Mouse (Mus musculus): ENCODE results near the gene Auh. TPM values are rescaled to one million over a fixed set of nuclear protein-coding genes. Genes with fewer than 3 reads are reported as not detected.

Gene Auh
- polyA plus RNA-seq, 1 experiment = 26.8 TPM

- no peak overlapping the region for H3K4me3 ChIP-seq (ENCODE audit: insufficient read depth, low read length)
- H3K27ac ChIP-seq (ENCODE audit: insufficient read depth, low read length) = no peak overlapping the region
- H3K4me1 ChIP-seq (ENCODE audit: control insufficient read depth, insufficient read depth, low read length) = no peaks in the 10 kb centered on the region
- TF ChIP-seq POLR2A (IDR thresholded peaks at IDR 0.05; ENCODE audit: low read depth, low read length) (no peak), CTCF (IDR thresholded peaks at IDR 0.05; ENCODE audit: borderline replicate concordance, insufficient read depth, low read length) (no peak)
Measured at GRCm38 (mm10) chr13:52853536-52853935, 75.9 kb downstream of the Auh start.

GRCm38 (mm10) chr13:52851886-52852285 is 77.6 kb downstream of the Auh start:
- TF ChIP-seq CTCF (IDR thresholded peaks at IDR 0.05; ENCODE audit: borderline replicate concordance, insufficient read depth, low read length) = no peak
- H3K27ac ChIP-seq (ENCODE audit: insufficient read depth, low read length) = no peak overlapping the region
- H3K4me3 ChIP-seq (ENCODE audit: insufficient read depth, low read length) = no peak overlapping the region
- H3K4me1 ChIP-seq (ENCODE audit: control insufficient read depth, insufficient read depth, low read length) = peaks cover 4% of the 10 kb centered on the region

GRCm38 (mm10) chr13:52850024-52850723 is 79.3 kb downstream of the Auh start:
- Histone ChIP-seq H3K4me1 (ENCODE audit: control insufficient read depth, insufficient read depth, low read length) (peaks cover 4% of the 10 kb centered on the region), H3K4me3 (ENCODE audit: insufficient read depth, low read length) (no peak overlapping the region), H3K27ac (ENCODE audit: insufficient read depth, low read length) (no peak overlapping the region)
- peak; percentile 60; the same call in 1 of the 2 replicates for TF ChIP-seq CTCF (IDR thresholded peaks at IDR 0.05; ENCODE audit: borderline replicate concordance, insufficient read depth, low read length)
- TF ChIP-seq POLR2A (IDR thresholded peaks at IDR 0.05; ENCODE audit: low read depth, low read length) = no peak

GRCm38 (mm10) chr13:52849394-52849801 is 80.1 kb downstream of the Auh start:
- TF ChIP-seq CTCF (IDR thresholded peaks at IDR 0.05; ENCODE audit: borderline replicate concordance, insufficient read depth, low read length) (no peak), POLR2A (IDR thresholded peaks at IDR 0.05; ENCODE audit: low read depth, low read length) (no peak)
- H3K4me1 ChIP-seq (ENCODE audit: control insufficient read depth, insufficient read depth, low read length) = peaks cover 4% of the 10 kb centered on the region
- no peak overlapping the region for H3K4me3 ChIP-seq (ENCODE audit: insufficient read depth, low read length)
- no peak overlapping the region for H3K27ac ChIP-seq (ENCODE audit: insufficient read depth, low read length)

- Histone ChIP-seq H3K27ac (ENCODE audit: insufficient read depth, low read length) (peak overlapping the region; percentile 7), H3K4me1 (ENCODE audit: control insufficient read depth, insufficient read depth, low read length) (peaks cover 4% of the 10 kb centered on the region), H3K4me3 (ENCODE audit: insufficient read depth, low read length) (no peak overlapping the region)
- TF ChIP-seq POLR2A (IDR thresholded peaks at IDR 0.05; ENCODE audit: low read depth, low read length) (no peak), CTCF (IDR thresholded peaks at IDR 0.05; ENCODE audit: borderline replicate concordance, insufficient read depth, low read length) (no peak)
Measured at GRCm38 (mm10) chr13:52847481-52847880, 82.0 kb downstream of the Auh start.

- no peak overlapping the region for H3K4me3 ChIP-seq (ENCODE audit: insufficient read depth, low read length)
- H3K4me1 ChIP-seq (ENCODE audit: control insufficient read depth, insufficient read depth, low read length) = peaks cover 4% of the 10 kb centered on the region
- TF ChIP-seq CTCF (IDR thresholded peaks at IDR 0.05; ENCODE audit: borderline replicate concordance, insufficient read depth, low read length) (no peak), POLR2A (IDR thresholded peaks at IDR 0.05; ENCODE audit: low read depth, low read length) (no peak)
- H3K27ac ChIP-seq (ENCODE audit: insufficient read depth, low read length) = peak overlapping the region; percentile 7
Measured at GRCm38 (mm10) chr13:52847071-52847470, 82.4 kb downstream of the Auh start.

- no peak for TF ChIP-seq CTCF (IDR thresholded peaks at IDR 0.05; ENCODE audit: borderline replicate concordance, insufficient read depth, low read length)
- H3K27ac ChIP-seq (ENCODE audit: insufficient read depth, low read length) = no peak overlapping the region
- peaks cover 4% of the 10 kb centered on the region for H3K4me1 ChIP-seq (ENCODE audit: control insufficient read depth, insufficient read depth, low read length)
- H3K4me3 ChIP-seq (ENCODE audit: insufficient read depth, low read length) = no peak overlapping the region
Measured at GRCm38 (mm10) chr13:52845618-52846017, 83.9 kb downstream of the Auh start.

- no peak overlapping the region for H3K4me3 ChIP-seq (ENCODE audit: insufficient read depth, low read length)
- H3K27ac ChIP-seq (ENCODE audit: insufficient read depth, low read length) = no peak overlapping the region
- H3K4me1 ChIP-seq (ENCODE audit: control insufficient read depth, insufficient read depth, low read length) = peaks cover 4% of the 10 kb centered on the region
- TF ChIP-seq CTCF (IDR thresholded peaks at IDR 0.05; ENCODE audit: borderline replicate concordance, insufficient read depth, low read length) (no peak), POLR2A (IDR thresholded peaks at IDR 0.05; ENCODE audit: low read depth, low read length) (no peak)
Measured at GRCm38 (mm10) chr13:52843536-52844178, 85.8 kb downstream of the Auh start.

- Histone ChIP-seq H3K27ac (ENCODE audit: insufficient read depth, low read length) (no peak overlapping the region), H3K4me1 (ENCODE audit: control insufficient read depth, insufficient read depth, low read length) (no peaks in the 10 kb centered on the region), H3K4me3 (ENCODE audit: insufficient read depth, low read length) (no peak overlapping the region)
- TF ChIP-seq CTCF (IDR thresholded peaks at IDR 0.05; ENCODE audit: borderline replicate concordance, insufficient read depth, low read length) (no peak), POLR2A (IDR thresholded peaks at IDR 0.05; ENCODE audit: low read depth, low read length) (no peak)
Measured at GRCm38 (mm10) chr13:52836231-52836630, 93.2 kb downstream of the Auh start.

- TF ChIP-seq CTCF (IDR thresholded peaks at IDR 0.05; ENCODE audit: borderline replicate concordance, insufficient read depth, low read length) (no peak), POLR2A (IDR thresholded peaks at IDR 0.05; ENCODE audit: low read depth, low read length) (no peak)
- Histone ChIP-seq H3K27ac (ENCODE audit: insufficient read depth, low read length) (no peak overlapping the region), H3K4me3 (ENCODE audit: insufficient read depth, low read length) (no peak overlapping the region), H3K4me1 (ENCODE audit: control insufficient read depth, insufficient read depth, low read length) (no peaks in the 10 kb centered on the region)
Measured at GRCm38 (mm10) chr13:52834591-52834990, 94.9 kb downstream of the Auh start.

All from embryonic fibroblast, embryonic 13.5 days (primary cell).